Mouse (Mus musculus): ENCODE measurements around the gene Echs1.

- TF ChIP-seq CTCF (IDR thresholded peaks at IDR 0.05; ENCODE audit: borderline replicate concordance, control insufficient read depth, extremely low read depth, insufficient read depth, low read length, poor library complexity) (no peak), POLR2A (IDR thresholded peaks at IDR 0.05; ENCODE audit: control insufficient read depth, extremely low read depth, insufficient read depth, low read length, poor library complexity) (no peak)
These were observed 56.7 kb downstream of the Echs1 start for GRCm38 (mm10) chr7:140059601-140060000.
